In the genomic region with DNA sequence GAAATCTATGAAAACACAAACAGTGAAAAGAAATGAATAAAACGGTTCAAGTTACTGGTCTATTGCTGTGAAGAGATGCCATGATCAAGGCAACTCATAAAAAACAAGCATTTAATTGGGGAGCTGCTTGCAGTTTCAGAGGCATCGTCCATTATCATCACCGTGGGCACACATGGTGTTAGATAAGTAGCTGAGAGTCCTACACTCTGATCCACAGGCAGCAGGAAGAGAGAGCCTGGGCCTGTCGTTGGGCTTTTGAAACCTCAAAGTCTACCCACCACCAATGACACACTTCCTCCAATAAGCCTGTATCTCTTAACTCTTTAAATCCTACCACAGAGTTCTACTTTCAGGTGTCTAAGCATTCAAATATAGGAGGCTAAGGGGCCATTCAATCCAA, we compare ENCODE assay signal across 20 mouse cellular contexts. TPM values are rescaled to one million over a fixed set of nuclear protein-coding genes. Genes with fewer than 3 reads are reported as not detected.
A peak's percentile ranks its signal among the peaks of the same experiment; 100 is the strongest.
DNase-seq lines count a peak whose midpoint lies in the region; ATAC-seq lines count a peak whose summit lies in the region.
"Had no signal": no experiment of that assay in that cellular context is flagged by ENCODE, and none has a peak within 500 bp of the region (broad histone marks: within the 10 kb centered on the region; RNA-seq: fewer than 3 reads in every experiment).

No protein-coding gene starts in this region.

- H3K27ac ChIP-seq in forebrain, embryonic 14.5 days (ENCODE audit: low read depth, low read length): no peak overlapping the region
- H3K27ac ChIP-seq: embryonic facial prominence, embryonic 13.5 days; embryonic facial prominence, embryonic 15.5 days; forebrain, embryonic 10.5 days; forebrain, embryonic 12.5 days had no signal

- 0 out of 2 replicates have a peak, but pooled peaks have one; percentile 35 for ATAC-seq in granulocyte monocyte progenitor cell, adult 5-6 weeks (replicated peaks; ENCODE audit: poor library complexity, severe bottlenecking)
- ATAC-seq in forebrain, embryonic 14.5 days: no peak
- ATAC-seq: forebrain, embryonic 16.5 days had no signal

- H3K9me3 ChIP-seq in forebrain, embryonic 14.5 days (replicated peaks; ENCODE audit: control insufficient read depth, low read length): no peaks in the 10 kb centered on the region
- H3K9me3 ChIP-seq: embryonic facial prominence, embryonic 13.5 days; embryonic facial prominence, embryonic 15.5 days; forebrain, embryonic 10.5 days; forebrain, embryonic 12.5 days had no signal

- H3K4me3 ChIP-seq in forebrain, embryonic 14.5 days (ENCODE audit: low read depth, low read length): no peak overlapping the region
- H3K4me3 ChIP-seq: embryonic facial prominence, embryonic 13.5 days; embryonic facial prominence, embryonic 15.5 days; erythroblast, embryonic 14.5 days; forebrain, embryonic 10.5 days; forebrain, embryonic 12.5 days had no signal

- H3K36me3 ChIP-seq in forebrain, embryonic 14.5 days (ENCODE audit: control insufficient read depth, insufficient read depth, low read length): no peaks in the 10 kb centered on the region
- H3K36me3 ChIP-seq: embryonic facial prominence, embryonic 13.5 days; embryonic facial prominence, embryonic 15.5 days; forebrain, embryonic 10.5 days; forebrain, embryonic 12.5 days had no signal

- H3K9ac ChIP-seq in forebrain, embryonic 14.5 days (ENCODE audit: low read length): no peak overlapping the region
- H3K9ac ChIP-seq: embryonic facial prominence, embryonic 13.5 days; embryonic facial prominence, embryonic 15.5 days; forebrain, embryonic 12.5 days had no signal

- peak; percentile 83 for DNase-seq in 416B (ENCODE audit: low read depth)
- DNase-seq in MEL-GATA-1-ER (ENCODE audit: extremely low read depth, low read depth): peak; percentile 39
- no peak for DNase-seq in forebrain, embryonic 14.5 days (ENCODE audit: low spot score)
- DNase-seq in retina, embryonic 14.5 days (ENCODE audit: low spot score): no peak
- DNase-seq: adrenal gland, adult 2 months; adrenal gland, postnatal 10 days; adrenal gland, postnatal 25 days; cerebellum, adult 11 months; cerebellum, adult 18-20 months; cerebellum, adult 8-10 months; cerebellum, postnatal 10 days; cerebellum, postnatal 25 days; embryo, embryonic 11 days had no signal

- no peaks in the 10 kb centered on the region for H3K4me1 ChIP-seq in forebrain, embryonic 14.5 days (ENCODE audit: control insufficient read depth, insufficient read depth, low read length)
- H3K4me1 ChIP-seq: embryonic facial prominence, embryonic 13.5 days; embryonic facial prominence, embryonic 15.5 days; forebrain, embryonic 10.5 days; forebrain, embryonic 12.5 days had no signal

- H3K27me3 ChIP-seq in forebrain, embryonic 14.5 days (replicated peaks; ENCODE audit: control insufficient read depth, insufficient read depth, low read length): no peaks in the 10 kb centered on the region
- H3K27me3 ChIP-seq: embryonic facial prominence, embryonic 13.5 days; embryonic facial prominence, embryonic 15.5 days; forebrain, embryonic 12.5 days had no signal

- 84% methylated on average over 4 of the region's 4 CpGs for WGBS in forebrain, embryonic 14.5 days

- H3K4me2 ChIP-seq in forebrain, embryonic 14.5 days (ENCODE audit: low read length): no peak overlapping the region
- H3K4me2 ChIP-seq: embryonic facial prominence, embryonic 13.5 days; embryonic facial prominence, embryonic 15.5 days; forebrain, embryonic 12.5 days had no signal

RNA-seq across cellular contexts. Expression of a gene that starts 15.8 kb away (rescaled TPM):
- 9.9 and 15.1 TPM in 2 replicates for total RNA-seq in granulocyte monocyte progenitor cell, adult 5-6 weeks (2014; fragmentation: Nextera tagmentation)
- 4.7 and 7.1 TPM in 2 replicates for total RNA-seq in granulocyte monocyte progenitor cell, adult 5-6 weeks (2017)
- 6.1 and 7.0 TPM in 2 replicates for polyA plus RNA-seq in forebrain, embryonic 14.5 days (2014; fragmentation: Nextera tagmentation; extraction: Ambion mirVana)
- polyA plus RNA-seq: erythroblast, embryonic 14.5 days had no signal

RNA-seq across cellular contexts. Expression of a gene that starts 27.1 kb away (rescaled TPM):
- total RNA-seq in granulocyte monocyte progenitor cell, adult 5-6 weeks (2014; fragmentation: Nextera tagmentation): 50.7 and 77.6 TPM in 2 replicates
- 114 and 140 TPM in 2 replicates for total RNA-seq in granulocyte monocyte progenitor cell, adult 5-6 weeks (2017)
- polyA plus RNA-seq in forebrain, embryonic 14.5 days (2014; fragmentation: Nextera tagmentation; extraction: Ambion mirVana): 30.8 and 32.9 TPM in 2 replicates
- polyA plus RNA-seq: adrenal gland, adult 2 months had no signal

Comparison
In these comparisons a context has a peak if more than half of its experiments do, and no peak if none do; other contexts are left out.
1. DNase-seq: peak in 416B (single experiment) and MEL-GATA-1-ER (single experiment); none in forebrain, embryonic 14.5 days (single experiment) and retina, embryonic 14.5 days (single experiment).